Mouse (Mus musculus): Measurements from ENCODE around the gene Mnx1.

DNA sequence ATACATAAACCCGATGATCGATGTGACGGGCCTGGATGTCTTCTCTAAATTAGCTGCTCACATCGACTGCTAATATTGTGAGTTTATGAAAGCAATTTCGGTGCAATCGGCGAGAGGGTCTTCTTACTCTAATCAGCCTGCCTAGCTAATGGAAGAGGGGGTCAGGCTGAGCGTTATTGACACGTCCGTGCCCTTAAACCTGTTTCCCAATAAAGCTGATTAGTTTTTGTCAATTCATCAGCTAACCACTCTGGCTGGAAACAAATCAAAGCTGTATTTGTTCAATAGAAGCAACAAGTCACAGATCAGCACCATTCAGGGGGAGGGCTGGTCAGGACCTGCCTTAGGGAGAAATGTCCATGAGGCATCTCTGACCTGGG is 7.7 kb upstream of the Mnx1 start:
- TF ChIP-seq CTCF (IDR thresholded peaks at IDR 0.05; ENCODE audit: low read depth) (no peak), EP300 (optimal IDR thresholded peaks at IDR 0.05) (no peak)
